Mouse (Mus musculus) ovary, postnatal 10 days (tissue): Measurements from ENCODE around the gene Mphosph9.

Experiments
- DNase-seq: peaks from one replicate; pipeline ENCODE4 v3.0.0; 2022; ENCODE audit warnings: low spot score

The Mphosph9 gene

GRCm38 (mm10) chr5:124267652-124268051 is 60.1 kb downstream of the Mphosph9 start:
- no peak for DNase-seq

GRCm38 (mm10) chr5:124266821-124267220 is 61.0 kb downstream of the Mphosph9 start:
- DNase-seq = no peak

GRCm38 (mm10) chr5:124263246-124263645 is 64.5 kb downstream of the Mphosph9 start:
- DNase-seq = no peak

GRCm38 (mm10) chr5:124262090-124262489 is 65.7 kb downstream of the Mphosph9 start:
- no peak for DNase-seq

- no peak for DNase-seq
Measured at GRCm38 (mm10) chr5:124259133-124259532, 68.6 kb downstream of the Mphosph9 start.

GRCm38 (mm10) chr5:124258026-124258425 is 69.7 kb downstream of the Mphosph9 start:
- no peak for DNase-seq

- no peak for DNase-seq
Measured at GRCm38 (mm10) chr5:124255141-124255540, 72.6 kb downstream of the Mphosph9 start.

GRCm38 (mm10) chr5:124253555-124253954 is 74.2 kb downstream of the Mphosph9 start:
- no peak for DNase-seq

GRCm38 (mm10) chr5:124252580-124253320 is 75.0 kb downstream of the Mphosph9 start:
- no peak for DNase-seq

GRCm38 (mm10) chr5:124251070-124251469 is 76.7 kb downstream of the Mphosph9 start:
- no peak for DNase-seq

- DNase-seq = peak; percentile 32
Measured at GRCm38 (mm10) chr5:124249614-124250591, 77.9 kb downstream of the Mphosph9 start, which contains the start of gene Pitpnm2. Gene Pitpnm2, minus strand, starts transcription at chr5:124249760.

GRCm38 (mm10) chr5:124248845-124249613 is 78.7 kb downstream of the Mphosph9 start:
- DNase-seq = peak; percentile 37

- no peak for DNase-seq
Measured at GRCm38 (mm10) chr5:124247986-124248626, 79.7 kb downstream of the Mphosph9 start.

- no peak for DNase-seq
Measured at GRCm38 (mm10) chr5:124247296-124247695, 80.5 kb downstream of the Mphosph9 start.

GRCm38 (mm10) chr5:124244885-124245284 is 82.9 kb downstream of the Mphosph9 start:
- no peak for DNase-seq

GRCm38 (mm10) chr5:124244449-124244848 is 83.3 kb downstream of the Mphosph9 start:
- no peak for DNase-seq

- DNase-seq = no peak
Measured at GRCm38 (mm10) chr5:124243236-124243901, 84.4 kb downstream of the Mphosph9 start.

GRCm38 (mm10) chr5:124241686-124242444 is 85.9 kb downstream of the Mphosph9 start:
- DNase-seq = no peak

GRCm38 (mm10) chr5:124240841-124241685 is 86.7 kb downstream of the Mphosph9 start:
- DNase-seq = no peak
